Mouse (Mus musculus) myocyte (in vitro differentiated cells): Measurements from ENCODE around the gene Wfdc1. TPM values are rescaled to one million over a fixed set of nuclear protein-coding genes. Genes with fewer than 3 reads are reported as not detected.

Experiments
- H3K27me3 ChIP-seq: one replicate; pipeline ENCODE4 v1.6.1; 2011; ENCODE audit not compliant: control insufficient read depth, insufficient read depth, insufficient read length
- H3K36me3 ChIP-seq: one replicate; pipeline ENCODE4 v1.6.1; 2011; ENCODE audit not compliant: control insufficient read depth, insufficient read depth
- H3K4me2 ChIP-seq: one replicate; pipeline ENCODE4 v1.6.1; 2011; ENCODE audit warnings: low read depth, control low read depth
- H3K4me3 ChIP-seq: one replicate; pipeline ENCODE4 v1.5.1; 2011; ENCODE audit warnings: mild to moderate bottlenecking, control low read depth, moderate library complexity
- H3K79me2 ChIP-seq: one replicate; pipeline ENCODE4 v1.6.1; 2011; ENCODE audit not compliant: control insufficient read depth, insufficient read depth
- H3ac ChIP-seq: one replicate; pipeline ENCODE4 v1.6.1; 2011; ENCODE audit not compliant: control insufficient read depth, insufficient read length
- CEBPB ChIP-seq: IDR thresholded peaks from 2 replicates; pipeline ENCODE4 v1.6.1; 2011; ENCODE audit warnings: mild to moderate bottlenecking, moderate library complexity; ENCODE audit not compliant: poor library complexity, insufficient read depth, severe bottlenecking
- E2F4 ChIP-seq: IDR thresholded peaks from one replicate; pipeline ENCODE4 v1.6.1; 2011; ENCODE audit warnings: mild to moderate bottlenecking, control low read depth, moderate library complexity; ENCODE audit not compliant: insufficient read depth
- MAX ChIP-seq: IDR thresholded peaks from one replicate; pipeline ENCODE4 v1.6.1; 2011; ENCODE audit warnings: low read depth, mild to moderate bottlenecking, control low read depth
- MYOD1 ChIP-seq, 3 experiments: IDR thresholded peaks; one replicate each; pipeline ENCODE4 v1.6.1; 2011; ENCODE audit warnings: control low read depth in 2 of 3, low read depth in 2 of 3, mild to moderate bottlenecking in 2 of 3, moderate library complexity in 1 of 3; ENCODE audit not compliant: insufficient read length in 2 of 3, control insufficient read depth in 1 of 3
- MYOG ChIP-seq, 3 experiments: IDR thresholded peaks; one replicate each; pipeline ENCODE4 v1.6.1; 2011; ENCODE audit warnings: control low read depth in 2 of 3, low read depth in 2 of 3, mild to moderate bottlenecking in 2 of 3; ENCODE audit not compliant: insufficient read length in 2 of 3, control insufficient read depth in 1 of 3, insufficient read depth in 1 of 3
- POLR2A ChIP-seq: IDR thresholded peaks from one replicate; pipeline ENCODE4 v1.6.1; 2011; ENCODE audit warnings: low read depth, mild to moderate bottlenecking, control low read depth, moderate library complexity; ENCODE audit not compliant: insufficient read length
- POLR2AphosphoS2 ChIP-seq: IDR thresholded peaks from one replicate; pipeline ENCODE4 v1.6.1; 2011; ENCODE audit warnings: low read depth, control low read depth; ENCODE audit not compliant: insufficient read length
- REST ChIP-seq: IDR thresholded peaks from one replicate; pipeline ENCODE4 v1.6.1; 2011; ENCODE audit warnings: mild to moderate bottlenecking, control low read depth, moderate library complexity; ENCODE audit not compliant: insufficient read depth, insufficient read length
- SRF ChIP-seq: IDR thresholded peaks from one replicate; pipeline ENCODE4 v1.6.1; 2011; ENCODE audit warnings: low read depth; ENCODE audit not compliant: control insufficient read depth, insufficient read length
- TCF12 ChIP-seq: IDR thresholded peaks from one replicate; pipeline ENCODE4 v1.6.1; 2011; ENCODE audit warnings: mild to moderate bottlenecking, control low read depth; ENCODE audit not compliant: poor library complexity, insufficient read depth, severe bottlenecking
- TCF3 ChIP-seq: IDR thresholded peaks from one replicate; pipeline ENCODE4 v1.6.1; 2011; ENCODE audit warnings: low read depth, control low read depth; ENCODE audit not compliant: insufficient read length
- USF1 ChIP-seq: IDR thresholded peaks from one replicate; pipeline ENCODE4 v1.6.1; 2011; ENCODE audit warnings: low read depth, mild to moderate bottlenecking, control low read depth, moderate library complexity
- polyA plus RNA-seq: library from polyadenylated mRNA; unstranded; fragments of >200 nt; fragmentation: generic; extraction: Trizol; gene quantifications from one replicate; pipeline ENCODE4 v1.2.1, GENCODE M21; 2012; ENCODE audit warnings: missing spikeins

Wfdc1 gene
- polyA plus RNA-seq, 1 experiment: 1.1 TPM

GRCm38 (mm10) chr8:119651324-119651723 is 14.8 kb upstream of the Wfdc1 start:
- no peak overlapping the region for H3ac ChIP-seq

GRCm38 (mm10) chr8:119656709-119657464 is 9.3 kb upstream of the Wfdc1 start:
- H3K4me2 ChIP-seq: no peak overlapping the region
- no peak overlapping the region for H3K4me3 ChIP-seq
- no peak for TF ChIP-seq USF1
- no peak for TF ChIP-seq E2F4
- no peak for TF ChIP-seq REST
- no peaks in the 10 kb centered on the region for H3K36me3 ChIP-seq
- peaks cover 18% of the 10 kb centered on the region for H3K27me3 ChIP-seq
- H3K79me2 ChIP-seq: no peaks in the 10 kb centered on the region
- no peak overlapping the region for H3ac ChIP-seq

More at GRCm38 (mm10) chr8:119651324-119651723, 14.8 kb upstream of the Wfdc1 start:
- no peak for TF ChIP-seq POLR2AphosphoS2
- no peak for TF ChIP-seq E2F4
- TF ChIP-seq TCF3: no peak
- TF ChIP-seq USF1: no peak
- no peak for TF ChIP-seq CEBPB
- no peak overlapping the region for H3K4me3 ChIP-seq
- peaks cover 38% of the 10 kb centered on the region for H3K27me3 ChIP-seq
- no peaks in the 10 kb centered on the region for H3K36me3 ChIP-seq
- H3K4me2 ChIP-seq: no peak overlapping the region
- H3K79me2 ChIP-seq: no peaks in the 10 kb centered on the region

GRCm38 (mm10) chr8:119661081-119661480 is 5.1 kb upstream of the Wfdc1 start:
- H3ac ChIP-seq: no peak overlapping the region
- no peaks in the 10 kb centered on the region for H3K36me3 ChIP-seq
- no peak overlapping the region for H3K4me2 ChIP-seq
- H3K4me3 ChIP-seq: no peak overlapping the region
- no peak for TF ChIP-seq E2F4
- TF ChIP-seq MYOD1 (IDR thresholded peaks at IDR 0.05; ENCODE audit: control insufficient read depth in 1 of 3, insufficient read length in 2 of 3, low read depth in 2 of 3): no peak
- TF ChIP-seq POLR2A: no peak
- peaks cover 22% of the 10 kb centered on the region for H3K27me3 ChIP-seq
- no peaks in the 10 kb centered on the region for H3K79me2 ChIP-seq

- no peak overlapping the region for H3K4me3 ChIP-seq
- TF ChIP-seq POLR2AphosphoS2: no peak
- no peak for TF ChIP-seq MAX
- no peak for TF ChIP-seq E2F4
- TF ChIP-seq MYOG (IDR thresholded peaks at IDR 0.05; ENCODE audit: control insufficient read depth in 1 of 3, insufficient read depth in 1 of 3, insufficient read length in 2 of 3, low read depth in 2 of 3): no peak
- TF ChIP-seq USF1: no peak
- TF ChIP-seq POLR2A: no peak
- TF ChIP-seq TCF3: no peak
- TF ChIP-seq SRF: no peak
- no peak for TF ChIP-seq MYOD1 (IDR thresholded peaks at IDR 0.05; ENCODE audit: control insufficient read depth in 1 of 3, insufficient read length in 2 of 3, low read depth in 2 of 3)
- no peak for TF ChIP-seq REST
- TF ChIP-seq CEBPB: no peak
- no peak for TF ChIP-seq TCF12
- no peaks in the 10 kb centered on the region for H3K36me3 ChIP-seq
- H3K4me2 ChIP-seq: no peak overlapping the region
- H3K27me3 ChIP-seq: peaks cover 30% of the 10 kb centered on the region
- no peaks in the 10 kb centered on the region for H3K79me2 ChIP-seq
- H3ac ChIP-seq: no peak overlapping the region
Observed at GRCm38 (mm10) chr8:119661892-119662291, 4.3 kb upstream of the Wfdc1 start.

GRCm38 (mm10) chr8:119663440-119663839 is 2.7 kb upstream of the Wfdc1 start:
- peaks cover 45% of the 10 kb centered on the region for H3K27me3 ChIP-seq
- no peaks in the 10 kb centered on the region for H3K36me3 ChIP-seq
- no peak overlapping the region for H3ac ChIP-seq
- H3K4me2 ChIP-seq: no peak overlapping the region
- H3K79me2 ChIP-seq: no peaks in the 10 kb centered on the region
- no peak for TF ChIP-seq MAX
- H3K4me3 ChIP-seq: no peak overlapping the region

GRCm38 (mm10) chr8:119665270-119665669 is 895 bp upstream of the Wfdc1 start:
- H3K4me2 ChIP-seq: no peak overlapping the region
- no peaks in the 10 kb centered on the region for H3K36me3 ChIP-seq
- no peaks in the 10 kb centered on the region for H3K79me2 ChIP-seq
- peaks cover 45% of the 10 kb centered on the region for H3K27me3 ChIP-seq
- no peak overlapping the region for H3ac ChIP-seq
- TF ChIP-seq MAX: no peak
- TF ChIP-seq MYOG (IDR thresholded peaks at IDR 0.05; ENCODE audit: control insufficient read depth in 1 of 3, insufficient read depth in 1 of 3, insufficient read length in 2 of 3, low read depth in 2 of 3): peak in 1 of 3 experiments; percentile 10
- no peak overlapping the region for H3K4me3 ChIP-seq
